Mouse (Mus musculus) gastrocnemius, adult 2 months (tissue): ENCODE measurements around the gene Cep295nl. TPM values are rescaled to one million over a fixed set of nuclear protein-coding genes. Genes with fewer than 3 reads are reported as not detected.
A peak's percentile ranks its signal among the peaks of the same experiment; 100 is the strongest.
"Not testable (repeated sequence)": the region's sequence is repeated elsewhere in the genome, so short reads cannot be mapped to it uniquely, and the experiment has no call there.

Experiments used
- DNase-seq: peaks from one replicate; pipeline ENCODE4 v3.0.0; 2022
- H3K27ac ChIP-seq: fragments of 200-600 bp; 2 replicates; pipeline ENCODE4 v1.8.1; 2022; ENCODE audit warnings: mild to moderate bottlenecking
- H3K4me3 ChIP-seq: fragments of 200-600 bp; 2 replicates; pipeline ENCODE4 v1.8.1; 2022; ENCODE audit warnings: mild to moderate bottlenecking, moderate library complexity
- CTCF ChIP-seq: fragments of 200-600 bp; IDR thresholded peaks from 2 replicates; pipeline ENCODE4 v1.8.1; 2022; ENCODE audit warnings: antibody characterized with exemption, mild to moderate bottlenecking, moderate library complexity
- intact Hi-C: fragments of 180-260 bp; cut with DNase I; formaldehyde crosslinking; loops from one replicate; pipeline ENCODE4 v1.15.1; 2025
- total RNA-seq, 2 experiments: library from RNA; stranded (reverse); gene quantifications; 2 replicates each; pipeline ENCODE4 v1.2.3; 2021

Gene Cep295nl
- total RNA-seq, 2 experiments from 2014 or later = 1.0 to 1.1 TPM

DNA sequence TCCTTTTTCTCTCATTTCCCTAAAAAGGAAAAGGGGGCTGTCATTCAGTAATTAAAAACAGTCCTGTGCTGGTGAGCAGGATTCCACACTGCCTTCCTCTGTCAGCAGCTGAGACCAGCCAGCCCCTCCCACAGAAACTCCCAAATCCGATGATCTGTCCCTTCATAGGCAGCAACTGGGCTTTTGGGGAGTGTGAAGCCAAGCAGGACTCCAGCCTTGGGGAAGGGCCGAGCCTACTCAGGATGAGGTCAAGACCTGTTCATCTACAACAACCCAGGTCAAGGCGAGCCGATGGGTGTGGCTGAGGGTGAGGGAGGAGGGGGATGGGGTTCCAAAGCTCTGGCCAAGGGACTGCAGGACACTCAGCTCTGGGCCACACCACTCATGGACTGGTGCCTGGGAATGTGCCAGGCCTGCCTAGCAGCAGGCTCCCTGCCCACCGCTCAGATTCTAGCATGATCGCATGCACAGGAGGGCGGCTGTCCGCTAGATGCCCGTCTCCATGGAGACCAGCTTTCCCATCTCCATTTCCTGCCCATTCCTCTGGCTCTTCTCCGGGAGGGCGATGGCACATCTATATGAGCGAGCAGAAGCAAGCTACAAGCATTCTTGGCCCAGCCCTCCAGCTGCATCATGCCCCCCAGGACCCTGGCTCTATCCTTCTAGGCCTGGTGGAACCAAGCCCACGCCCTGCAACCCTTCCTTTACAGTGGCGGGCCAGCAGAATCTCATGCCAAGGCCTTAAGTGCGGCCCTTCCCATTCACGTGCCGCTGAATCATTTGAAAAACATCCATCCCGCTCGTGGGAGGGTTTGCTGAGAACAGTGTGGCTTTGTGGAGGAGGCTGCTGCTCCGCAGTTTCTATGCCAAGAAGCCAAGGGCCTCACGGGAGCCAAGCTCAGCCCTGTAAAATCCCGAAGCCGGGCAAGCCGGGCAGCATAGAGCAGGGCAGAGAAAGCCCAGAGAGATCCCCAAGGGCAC, 15.0 kb downstream of the Cep295nl start:
- H3K27ac ChIP-seq = peak overlapping the region; percentile 85
- DNase-seq = peak; percentile 86
- TF ChIP-seq CTCF = no peak
- peak overlapping the region; percentile 44 for H3K4me3 ChIP-seq
- intact Hi-C loops = no loop called here

DNA sequence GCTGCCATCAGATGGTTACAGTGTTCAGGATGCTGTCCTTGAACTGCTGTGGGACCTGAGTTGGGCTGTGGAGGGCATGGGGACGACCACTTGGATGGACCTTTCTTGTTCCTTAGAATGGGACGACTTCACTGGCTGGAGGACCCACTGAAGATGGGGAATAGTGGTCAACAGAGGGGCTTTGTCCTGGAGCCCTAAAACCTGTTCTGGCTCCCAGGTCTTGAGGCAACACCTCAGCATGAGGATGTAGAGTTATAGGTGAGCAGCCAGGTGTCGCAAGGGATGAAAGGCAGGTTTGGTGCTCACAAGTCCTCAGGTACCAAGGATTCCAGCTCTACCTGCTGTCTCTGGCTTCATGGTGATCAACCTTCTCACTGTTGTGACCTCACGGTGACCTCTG, 15.8 kb downstream of the Cep295nl start:
- H3K4me3 ChIP-seq = no peak overlapping the region
- intact Hi-C loops = no loop called here
- no peak for TF ChIP-seq CTCF
- H3K27ac ChIP-seq = peak overlapping the region; percentile 85
- DNase-seq = peak; percentile 13

DNA sequence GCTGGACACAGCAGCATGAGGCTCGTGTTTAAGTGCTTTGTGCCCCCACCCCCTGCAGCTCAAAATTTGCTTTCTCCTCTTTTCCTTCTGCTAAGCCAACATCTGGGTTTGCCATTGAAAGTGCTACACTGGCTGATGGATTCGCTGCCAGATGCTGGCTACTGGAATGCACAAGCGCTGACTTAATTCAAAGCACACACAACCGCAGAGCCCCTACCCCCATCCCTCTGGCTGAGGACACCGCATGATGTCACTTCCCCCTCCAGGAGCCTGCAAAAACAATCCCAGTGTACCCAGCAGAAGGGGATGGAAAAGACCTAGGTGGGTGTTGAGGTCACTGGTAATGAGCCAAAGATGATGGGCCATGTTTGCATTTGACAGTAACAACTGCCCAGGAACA, 17.8 kb downstream of the Cep295nl start:
- intact Hi-C loops = no loop called here
- Histone ChIP-seq H3K4me3 (no peak overlapping the region), H3K27ac (peak overlapping the region; percentile 67)
- DNase-seq = peak; percentile 62
- TF ChIP-seq CTCF = no peak

DNA sequence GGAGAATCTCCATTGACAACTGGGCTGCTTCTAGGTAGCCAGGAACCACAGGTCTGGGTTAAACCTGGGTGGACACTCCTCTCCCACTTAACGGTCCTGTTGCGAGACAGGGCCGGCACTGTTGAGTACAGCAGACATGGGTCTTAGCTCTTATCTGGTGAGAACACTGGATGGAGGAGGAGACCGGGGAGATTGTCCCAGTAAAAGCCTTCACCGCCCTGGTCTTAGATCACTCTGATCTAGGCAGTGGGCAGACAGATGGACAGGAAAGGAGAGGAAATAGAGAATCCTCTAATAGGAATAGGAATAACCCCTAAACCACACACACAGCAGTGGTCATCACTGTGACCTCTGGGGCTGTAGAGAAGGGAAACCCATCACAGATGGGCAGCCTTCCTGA, 18.3 kb downstream of the Cep295nl start:
- DNase-seq = no peak
- intact Hi-C loops = no loop called here
- Histone ChIP-seq H3K4me3 (no peak overlapping the region), H3K27ac (peak overlapping the region; percentile 67)
- no peak for TF ChIP-seq CTCF

DNA sequence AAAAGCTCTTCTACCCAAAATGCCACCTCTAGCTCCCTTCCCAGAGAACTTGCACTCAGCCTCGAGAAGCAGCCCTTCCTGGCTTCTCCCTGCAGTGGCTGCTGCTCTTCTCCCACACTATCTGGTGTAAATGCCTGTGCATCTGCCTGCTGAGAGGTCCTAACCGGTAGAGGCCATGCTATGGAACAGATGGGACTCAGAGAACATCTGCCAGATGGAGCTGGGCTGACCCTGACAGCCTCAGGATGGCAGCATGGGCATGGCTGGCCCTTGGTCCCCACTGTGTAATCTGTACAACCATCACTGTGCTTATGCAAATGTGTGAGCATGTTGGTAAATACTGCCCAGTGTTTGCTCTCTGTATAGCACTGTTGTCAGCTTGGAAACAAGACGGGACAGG, 19.7 kb downstream of the Cep295nl start:
- intact Hi-C loops = no loop called here

DNA sequence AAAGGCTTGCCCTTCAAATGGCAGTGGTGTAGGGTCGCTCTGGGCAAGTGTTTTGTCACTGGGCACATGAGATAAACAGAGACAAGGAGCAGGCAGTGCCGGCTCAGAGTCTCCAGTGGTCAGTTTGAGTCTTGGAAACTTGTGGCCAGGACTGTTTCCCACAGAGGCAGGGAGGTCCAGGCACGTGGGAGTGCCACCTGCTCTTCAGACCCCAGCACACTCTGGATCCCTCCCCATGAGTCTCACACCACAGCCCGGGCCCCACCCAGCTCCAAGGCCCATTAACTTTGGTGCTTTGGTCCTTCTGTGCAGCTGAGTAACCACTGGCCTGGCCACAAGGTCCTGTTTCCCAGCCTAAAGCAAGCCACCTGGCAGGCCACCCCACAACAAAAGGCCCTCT, 20.3 kb downstream of the Cep295nl start:
- Histone ChIP-seq H3K4me3 (no peak overlapping the region), H3K27ac (peak overlapping the region; percentile 67)
- intact Hi-C loops = no loop called here
- no peak for TF ChIP-seq CTCF
- DNase-seq = peak; percentile 50

More for the DNA sequence above, 19.7 kb downstream of the Cep295nl start:
- Histone ChIP-seq H3K4me3 (no peak overlapping the region), H3K27ac (peak overlapping the region; percentile 67)
- peak; percentile 19 for DNase-seq
- no peak for TF ChIP-seq CTCF

DNA sequence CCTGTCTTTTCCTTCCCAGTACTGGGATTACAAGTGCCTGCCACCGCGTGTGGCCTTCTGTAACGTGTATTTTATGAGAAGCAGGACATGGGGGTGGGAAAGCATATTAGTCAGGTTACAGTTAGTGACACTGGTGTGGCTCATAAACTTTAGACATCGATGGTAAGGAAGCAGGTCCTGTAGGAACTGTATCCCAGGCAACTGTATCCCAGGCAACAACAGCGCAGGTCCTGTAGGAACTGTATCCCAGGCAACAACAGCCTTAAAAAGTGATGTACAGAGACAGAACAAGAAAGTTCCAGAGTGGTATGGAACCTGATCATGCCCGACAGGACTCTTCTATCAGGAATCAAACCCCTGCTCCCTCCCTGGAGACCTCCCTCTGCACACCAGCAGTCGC, 20.8 kb downstream of the Cep295nl start:
- intact Hi-C loops = no loop called here
- peak; percentile 15 for DNase-seq
- no peak for TF ChIP-seq CTCF
- H3K4me3 ChIP-seq = no peak overlapping the region
- peak overlapping the region; percentile 67 for H3K27ac ChIP-seq

DNA sequence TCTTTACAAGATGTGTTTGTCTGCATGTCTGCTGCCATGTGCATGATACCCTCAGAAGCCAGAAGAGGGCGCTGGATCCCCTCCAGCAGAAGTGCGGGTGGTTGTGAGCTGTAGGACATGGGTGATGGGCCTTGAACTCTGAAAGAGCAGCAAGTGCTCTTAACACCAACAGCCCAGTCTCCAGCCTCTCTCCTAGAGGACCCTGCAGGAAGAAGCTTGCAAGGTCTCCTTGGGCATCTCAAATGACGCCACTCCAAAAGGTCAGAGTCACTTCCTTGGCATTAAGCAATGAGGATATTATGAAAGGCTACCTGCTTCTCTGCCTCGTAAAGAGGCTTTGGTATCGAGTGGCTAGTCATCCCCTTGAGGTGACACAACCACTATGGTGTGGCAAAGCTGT, 23.6 kb downstream of the Cep295nl start:
- no peak overlapping the region for H3K4me3 ChIP-seq
- peak; percentile 71 for DNase-seq
- intact Hi-C loops = loop anchor here (5.0 kb wide), 1 partner anchor 34 kb away; no protein-coding TSS in a partner anchor

DNA sequence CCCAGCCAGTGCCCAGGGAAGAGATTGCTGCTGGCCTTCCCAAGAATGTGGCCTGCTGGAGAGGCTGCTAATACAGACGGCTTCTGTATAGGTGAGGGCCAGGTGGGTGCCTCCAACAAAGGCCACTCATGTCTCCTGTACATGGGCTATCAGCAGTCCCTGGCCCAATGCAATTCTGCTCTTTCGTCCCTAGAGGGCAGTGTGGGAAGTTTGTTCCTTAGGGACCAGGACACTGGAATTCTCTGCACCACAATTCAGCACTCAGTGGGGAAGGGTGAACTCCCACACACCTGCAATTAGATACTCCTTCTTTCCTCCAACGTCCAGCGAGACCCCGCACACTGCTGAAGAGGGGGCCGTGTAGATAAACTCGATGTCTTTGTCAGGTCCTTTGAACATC, 25.2 kb downstream of the Cep295nl start:
- peak; percentile 94; the same call in 1 of the 2 replicates for TF ChIP-seq CTCF
- H3K27ac ChIP-seq = no peak overlapping the region
- intact Hi-C loops = loop anchor here (1.0 to 5.0 kb wide), 2 partner anchors 35 to 62 kb away; no protein-coding TSS in a partner anchor

More for the DNA sequence above, 23.6 kb downstream of the Cep295nl start:
- peak; percentile 80 for TF ChIP-seq CTCF
- peak overlapping the region; percentile 3; the same call in 1 of the 2 replicates for H3K27ac ChIP-seq

DNA sequence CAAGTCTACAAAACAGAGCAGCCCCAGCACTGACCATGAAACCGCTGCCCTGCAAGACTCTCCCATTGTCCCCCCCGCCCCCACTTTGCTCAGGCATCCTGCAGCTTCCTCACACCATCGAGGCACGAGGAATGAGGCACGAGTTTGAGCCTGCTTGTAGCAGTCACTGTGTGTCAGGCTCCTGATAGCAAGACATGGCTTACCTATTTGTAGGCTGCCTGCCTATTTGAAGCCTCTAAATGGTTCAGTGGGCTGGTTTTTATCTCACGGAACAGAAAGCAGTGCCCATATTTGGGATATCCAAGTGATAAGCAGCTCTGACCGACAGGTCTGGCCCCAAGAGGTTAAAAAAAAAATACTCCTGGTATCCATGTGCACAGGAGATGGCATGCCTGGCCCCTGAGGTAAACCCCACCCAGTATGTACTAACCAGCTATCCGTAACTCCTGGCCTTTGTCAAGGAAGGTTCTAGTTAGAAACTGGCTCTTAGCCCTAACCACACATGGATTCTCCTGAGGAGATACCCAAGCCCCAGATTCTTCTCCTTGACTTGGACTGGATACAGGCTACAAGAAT, 26.0 kb downstream of the Cep295nl start:
- intact Hi-C loops = loop anchor here (5.0 kb wide), 1 partner anchor 36 kb away; no protein-coding TSS in a partner anchor
- no peak overlapping the region for H3K27ac ChIP-seq
- H3K4me3 ChIP-seq = no peak overlapping the region
- no peak for TF ChIP-seq CTCF
- peak; percentile 5 for DNase-seq

More for the DNA sequence above, 25.2 kb downstream of the Cep295nl start:
- H3K4me3 ChIP-seq = no peak overlapping the region
- peak; percentile 55 for DNase-seq

DNA sequence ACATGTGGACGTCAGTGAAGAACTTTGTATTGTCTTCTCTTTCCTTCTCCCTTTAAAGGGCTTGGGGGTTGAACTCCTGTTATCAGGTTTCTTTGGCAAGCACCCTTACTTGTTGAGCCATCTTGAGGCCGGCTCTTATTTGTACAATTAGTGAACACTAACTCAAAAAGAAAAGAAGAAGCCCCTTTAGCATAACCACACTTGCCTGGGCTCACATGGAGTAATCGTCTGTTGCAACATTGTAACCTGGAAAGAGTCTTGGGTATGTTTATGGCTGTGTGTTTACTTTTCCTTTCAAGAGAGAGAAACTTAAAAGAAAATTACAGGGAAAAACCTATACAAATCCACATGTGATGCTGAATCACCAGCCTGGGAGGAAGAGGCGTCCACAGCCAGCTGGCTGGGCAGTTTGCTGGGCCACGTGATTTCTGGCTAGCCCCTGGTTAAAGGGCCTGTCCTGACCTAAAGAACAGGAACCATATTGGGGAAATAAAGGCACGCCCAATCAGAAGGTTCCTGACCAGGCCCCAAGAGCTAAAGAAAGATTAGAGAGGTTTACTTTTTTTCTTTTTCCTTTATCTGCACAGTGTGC, 30.1 kb downstream of the Cep295nl start:
- intact Hi-C loops = no loop called here
- no peak for DNase-seq
- no peak overlapping the region for H3K27ac ChIP-seq
- H3K4me3 ChIP-seq = no peak overlapping the region
- TF ChIP-seq CTCF = no peak

DNA sequence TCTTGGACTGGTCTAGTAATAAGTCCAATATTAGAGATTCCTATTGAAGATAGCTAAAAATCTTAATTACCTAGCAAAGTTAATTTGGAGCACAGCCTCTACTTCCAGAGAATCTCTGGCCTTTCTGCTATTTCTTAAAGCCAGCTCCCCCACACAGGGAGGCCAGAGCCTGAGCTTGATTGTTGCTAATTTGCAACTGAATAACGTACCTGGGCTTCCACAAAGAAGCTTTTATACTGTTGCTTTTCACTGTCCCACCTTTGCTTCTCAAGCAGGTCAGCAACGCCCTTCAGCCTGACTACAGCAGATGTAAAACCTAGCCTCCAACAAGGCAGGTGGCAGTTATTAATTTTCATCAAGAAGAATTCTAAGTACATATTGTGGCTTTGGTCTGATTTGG, 34.3 kb downstream of the Cep295nl start:
- H3K27ac ChIP-seq, intact Hi-C loops, H3K4me3 ChIP-seq: not testable (repeated sequence)
- peak; percentile 3 for DNase-seq

DNA sequence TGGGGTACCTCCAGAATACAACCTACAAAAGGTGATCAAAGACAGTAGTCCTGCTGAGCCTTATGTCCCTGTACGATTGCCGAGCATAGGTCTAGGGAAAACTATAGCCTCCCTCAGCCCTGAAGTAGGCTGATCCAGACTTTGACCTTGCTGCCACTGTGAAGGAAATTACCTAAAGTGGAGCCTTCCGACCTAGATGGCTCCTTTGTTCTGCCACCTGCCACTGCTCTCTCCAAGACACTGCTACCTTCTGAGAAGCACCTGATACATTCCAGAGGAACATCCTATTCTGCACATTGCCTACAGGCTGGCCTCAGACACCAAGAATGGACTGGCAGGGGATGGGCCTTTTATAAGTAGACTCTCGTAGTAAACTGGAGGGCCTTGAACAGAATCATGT, 38.3 kb downstream of the Cep295nl start:
- DNase-seq, H3K4me3 ChIP-seq, H3K27ac ChIP-seq, intact Hi-C loops: not testable (repeated sequence)
